Mouse (Mus musculus) embryonic facial prominence, embryonic 10.5 days (tissue): Measurements from ENCODE around the gene Git1. TPM values are rescaled to one million over a fixed set of nuclear protein-coding genes. Genes with fewer than 3 reads are reported as not detected.

ENCODE experiments used
- DNase-seq: peaks from one replicate; pipeline ENCODE4 v3.0.0-alpha.2; 2017; ENCODE audit warnings: low spot score
- H3K27ac ChIP-seq: fragments of 300-500 bp; sonication (generic); replicated peaks from 2 replicates; pipeline ENCODE4 v1.5.1; 2016; ENCODE audit warnings: mild to moderate bottlenecking
- H3K27me3 ChIP-seq: fragments of 300-500 bp; sonication (generic); replicated peaks from 2 replicates; pipeline ENCODE4 v1.6.1; 2016; ENCODE audit warnings: low read depth, mild to moderate bottlenecking; ENCODE audit not compliant: poor library complexity, severe bottlenecking
- H3K36me3 ChIP-seq: fragments of 300-500 bp; sonication (generic); replicated peaks from 2 replicates; pipeline ENCODE4 v1.6.1; 2016; ENCODE audit warnings: mild to moderate bottlenecking, moderate library complexity
- H3K4me1 ChIP-seq: fragments of 300-500 bp; sonication (generic); 2 replicates; pipeline ENCODE4 v1.6.1; 2016
- H3K4me3 ChIP-seq: fragments of 300-500 bp; sonication (generic); 2 replicates; pipeline ENCODE4 v1.5.1; 2016; ENCODE audit warnings: mild to moderate bottlenecking, moderate library complexity
- H3K9me3 ChIP-seq: fragments of 300-500 bp; sonication (generic); 2 replicates; pipeline ENCODE4 v1.6.1; 2016; ENCODE audit warnings: mild to moderate bottlenecking
- WGBS: fragments of 180-500 bp; shearing (Covaris S2); methylation state at CpG from one replicate; pipeline ENCODE4 v1.1.7; 2016; 5-methylcytosine and 5-hydroxymethylcytosine counted together
- polyA plus RNA-seq: library from polyadenylated mRNA; unstranded; fragments of >200 nt; fragmentation: Nextera tagmentation; extraction: Ambion mirVana; gene quantifications from 2 replicates; pipeline ENCODE4 v1.2.1, GENCODE M21; 2016

Git1 gene
- polyA plus RNA-seq, 1 experiment from 2014 or later, result 13.2 TPM

DNA sequence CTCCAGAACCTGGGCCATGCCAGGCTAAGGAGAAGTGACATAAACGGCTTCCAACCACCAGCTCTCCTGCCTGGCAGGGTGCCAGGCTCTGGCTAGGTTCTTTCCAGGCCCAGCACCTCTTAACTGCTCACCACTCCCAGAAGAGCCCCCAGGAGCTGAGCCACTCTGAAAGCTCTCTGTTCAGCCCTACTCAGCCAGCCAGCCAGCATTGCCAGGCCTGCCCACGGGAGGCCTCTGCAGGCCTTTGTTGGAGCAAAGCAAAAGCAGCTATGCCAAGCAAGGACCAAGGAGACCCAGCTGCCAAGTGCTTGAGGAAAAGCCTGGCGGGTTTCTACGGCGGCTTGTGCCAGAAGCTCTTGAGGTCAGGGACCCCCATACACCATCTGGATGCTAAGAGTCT is 6.6 kb upstream of the Git1 start:
- H3K9me3 ChIP-seq, result no peaks in the 10 kb centered on the region

DNA sequence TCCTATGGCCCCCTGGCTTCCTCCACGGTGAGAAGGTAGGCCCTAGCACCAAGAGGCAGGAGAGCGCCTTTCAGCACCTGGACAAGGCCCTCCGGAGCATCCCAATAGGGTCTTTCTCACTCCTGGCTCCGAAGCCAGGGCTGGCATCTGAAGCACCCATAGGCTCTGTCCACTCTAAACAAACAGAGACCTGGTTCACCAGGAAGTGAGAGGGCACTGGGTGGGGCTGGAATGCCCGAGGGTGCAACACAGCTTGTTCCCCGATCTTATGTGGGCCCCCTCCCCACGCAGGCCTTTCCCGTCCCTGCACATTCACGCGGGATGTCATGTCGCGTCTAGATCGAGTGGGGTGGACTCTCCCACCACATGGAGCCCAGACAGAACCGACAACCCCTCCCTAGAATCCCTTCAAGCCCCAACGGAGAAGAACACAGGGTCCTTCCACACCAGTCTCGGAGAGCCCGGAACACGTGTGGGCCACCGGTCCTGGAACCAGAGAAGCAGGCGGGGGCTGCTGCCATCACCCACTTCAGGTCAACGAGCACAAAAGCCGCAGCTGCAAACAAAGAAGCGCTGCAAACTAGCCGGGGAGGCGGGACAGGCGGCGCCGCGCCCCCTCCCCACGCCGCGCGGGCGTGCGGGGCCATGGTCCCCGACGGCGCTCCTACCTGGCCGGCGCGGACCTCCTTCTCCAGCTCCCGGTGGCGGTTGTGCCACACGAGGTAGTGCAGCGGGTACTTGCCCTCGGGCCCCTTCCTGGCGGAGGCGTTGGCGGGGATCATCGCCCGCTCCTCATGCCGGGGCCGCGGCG is 4.4 kb upstream of the Git1 start:
- Histone ChIP-seq H3K27me3 (no peaks in the 10 kb centered on the region), H3K36me3 (peaks cover 13% of the 10 kb centered on the region; the same call in 1 of the 2 replicates), H3K4me3 (peak overlapping the region; percentile 85), H3K27ac (peak overlapping the region; percentile 94), H3K9me3 (no peaks in the 10 kb centered on the region), H3K4me1 (peaks cover 84% of the 10 kb centered on the region)
- WGBS, result 2% methylated on average over 55 of the region's 55 CpGs
- DNase-seq, result peak; percentile 59

More for the DNA sequence above, 6.6 kb upstream of the Git1 start:
- Histone ChIP-seq H3K36me3 (peaks cover 16% of the 10 kb centered on the region; the same call in 1 of the 2 replicates), H3K4me1 (peaks cover 76% of the 10 kb centered on the region), H3K4me3 (peak overlapping the region; percentile 11; the same call in 1 of the 2 replicates), H3K27me3 (no peaks in the 10 kb centered on the region), H3K27ac (peak overlapping the region; percentile 21; the same call in 1 of the 2 replicates)
- 81% methylated on average over 5 of the region's 5 CpGs for WGBS
- no peak for DNase-seq

DNA sequence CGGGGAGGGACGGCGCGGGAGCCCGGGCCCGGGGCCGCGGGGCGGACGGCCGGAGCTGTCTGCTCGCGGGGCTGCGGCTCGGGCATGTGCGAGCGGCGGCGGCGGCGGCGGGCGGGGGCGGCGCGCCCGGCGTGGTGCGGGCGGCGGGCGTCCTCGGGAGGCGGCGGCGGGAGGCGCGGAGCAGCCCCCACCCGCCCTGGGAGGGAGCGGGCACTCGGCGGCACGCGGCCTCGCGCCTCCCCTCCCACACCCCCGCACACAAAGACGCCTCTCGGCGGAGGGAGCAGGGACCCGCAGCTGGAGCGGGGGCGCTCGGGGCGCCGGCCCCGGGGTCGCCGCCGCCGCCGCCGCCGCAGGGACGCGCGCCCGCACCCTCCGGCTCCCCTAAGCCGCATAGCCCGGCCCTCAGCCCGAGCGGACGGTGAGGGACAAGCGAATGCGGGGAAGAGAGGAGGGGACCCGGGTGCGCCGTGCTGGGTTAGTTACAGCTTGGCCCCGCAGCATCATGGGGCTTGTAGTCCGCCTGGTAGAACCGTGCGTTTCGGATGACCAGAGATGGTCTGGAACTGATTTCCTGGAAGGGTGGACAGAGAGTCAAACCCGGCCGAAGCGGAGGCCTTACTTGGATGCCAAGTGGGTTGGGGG is 3.6 kb upstream of the Git1 start, which contains the start of gene Ankrd13b:
Gene Ankrd13b (minus strand): TSS at position 88 of the 645 bp plus-strand sequence.
- Histone ChIP-seq H3K4me1 (peaks cover 92% of the 10 kb centered on the region), H3K9me3 (no peaks in the 10 kb centered on the region), H3K27ac (peak within 1 kb of the TSS; percentile 94), H3K27me3 (no peaks in the 10 kb centered on the region), H3K36me3 (peaks cover 13% of the 10 kb centered on the region; the same call in 1 of the 2 replicates), H3K4me3 (peak within 1 kb of the TSS; percentile 85)
- DNase-seq, result peak; percentile 87
- WGBS, result under 1% methylated on average over 86 of the region's 87 CpGs

DNA sequence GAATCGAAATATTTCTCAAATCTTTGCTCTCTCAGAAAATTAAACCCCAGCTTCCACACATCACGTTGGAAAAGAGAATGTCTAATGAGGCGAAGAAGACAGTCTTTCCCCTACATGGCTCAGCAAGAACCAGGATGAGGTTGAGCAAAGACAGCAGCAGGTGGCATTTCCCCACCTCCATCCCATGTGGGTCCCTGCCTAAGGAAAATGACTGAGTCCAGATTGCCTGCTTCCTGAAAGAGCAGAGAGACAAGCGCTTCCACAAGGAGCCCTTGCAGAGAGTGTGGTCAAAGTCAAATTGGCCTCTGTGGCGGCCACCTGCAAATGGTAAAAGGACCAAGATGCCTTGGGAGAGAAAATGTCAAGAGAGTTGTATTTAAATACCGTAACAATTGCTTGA is 2.9 kb upstream of the Git1 start:
- Histone ChIP-seq H3K4me1 (peaks cover 92% of the 10 kb centered on the region), H3K27ac (peak overlapping the region; percentile 94), H3K36me3 (peaks cover 13% of the 10 kb centered on the region; the same call in 1 of the 2 replicates), H3K27me3 (no peaks in the 10 kb centered on the region), H3K4me3 (peak overlapping the region; percentile 85), H3K9me3 (no peaks in the 10 kb centered on the region)
- WGBS, result 69% methylated on average over 6 of the region's 6 CpGs
- DNase-seq, result no peak

DNA sequence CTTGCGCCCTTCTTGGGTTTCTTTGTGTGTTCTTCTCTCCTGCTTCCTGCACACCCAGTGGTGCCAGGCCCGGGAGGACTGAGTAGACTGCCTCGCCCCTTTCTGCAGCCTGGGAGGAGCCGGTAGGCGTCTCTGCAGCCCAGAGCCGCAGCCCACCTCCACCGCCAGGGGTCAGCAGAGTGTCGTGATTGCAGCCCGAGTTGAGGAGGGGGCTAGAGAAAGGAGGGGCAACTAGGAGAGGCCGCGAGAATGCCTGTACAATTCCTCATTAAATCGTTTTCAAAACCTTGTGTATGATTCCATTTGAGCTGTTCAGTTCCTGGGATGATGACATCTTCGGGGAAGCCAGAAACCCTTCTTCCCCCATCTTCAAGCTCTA is 2.2 kb upstream of the Git1 start:
- Histone ChIP-seq H3K4me3 (peak overlapping the region; percentile 85), H3K9me3 (no peaks in the 10 kb centered on the region), H3K27ac (peak overlapping the region; percentile 90), H3K36me3 (peaks cover 17% of the 10 kb centered on the region; the same call in 1 of the 2 replicates), H3K27me3 (no peaks in the 10 kb centered on the region), H3K4me1 (peaks cover 92% of the 10 kb centered on the region)
- WGBS, result under 1% methylated on average over 13 of the region's 13 CpGs
- peak; percentile 98 for DNase-seq

DNA sequence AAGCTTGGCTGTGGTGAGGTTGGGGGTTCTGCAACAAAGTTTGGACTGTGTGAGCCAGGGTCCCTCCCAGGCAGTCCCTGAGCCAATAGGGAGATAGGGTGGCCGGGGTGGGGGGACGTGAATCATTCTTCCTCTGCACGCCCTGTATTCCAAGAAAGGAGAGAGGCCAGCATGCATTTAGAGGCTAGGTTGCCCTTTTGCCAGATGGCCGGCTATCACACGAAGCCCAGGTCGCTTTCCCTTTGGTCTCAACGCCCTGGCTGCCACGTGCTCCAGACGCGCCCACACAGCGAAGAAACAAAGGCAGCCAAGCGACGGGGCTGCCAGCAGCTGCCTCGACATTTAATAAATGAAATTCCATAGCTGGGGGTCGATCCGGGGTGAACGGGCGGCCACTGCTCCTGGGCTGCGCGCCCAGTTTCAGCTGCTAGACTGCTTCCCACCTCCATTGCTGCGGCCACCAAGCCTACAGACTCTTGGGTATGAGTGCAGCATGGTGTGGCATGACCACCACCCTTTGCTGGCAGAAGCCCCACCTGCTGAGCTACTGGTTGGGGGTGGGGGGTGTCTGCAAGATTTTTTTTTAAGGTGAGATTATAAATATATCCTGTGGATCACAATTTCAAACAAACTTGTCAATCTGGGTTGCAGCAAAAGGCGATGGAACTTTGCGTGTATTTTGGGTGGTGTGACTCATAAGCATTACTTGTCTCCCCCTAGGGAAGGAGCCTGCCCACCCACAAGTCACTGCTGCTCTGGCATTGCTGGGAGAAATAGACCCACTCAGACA is 1.7 kb upstream of the Git1 start:
- Histone ChIP-seq H3K27me3 (no peaks in the 10 kb centered on the region), H3K4me1 (peaks cover 91% of the 10 kb centered on the region), H3K4me3 (peak overlapping the region; percentile 85), H3K9me3 (no peaks in the 10 kb centered on the region), H3K27ac (peak overlapping the region; percentile 90), H3K36me3 (peaks cover 17% of the 10 kb centered on the region; the same call in 1 of the 2 replicates)
- peak; percentile 88 for DNase-seq
- under 1% methylated on average over 23 of the region's 23 CpGs for WGBS

DNA sequence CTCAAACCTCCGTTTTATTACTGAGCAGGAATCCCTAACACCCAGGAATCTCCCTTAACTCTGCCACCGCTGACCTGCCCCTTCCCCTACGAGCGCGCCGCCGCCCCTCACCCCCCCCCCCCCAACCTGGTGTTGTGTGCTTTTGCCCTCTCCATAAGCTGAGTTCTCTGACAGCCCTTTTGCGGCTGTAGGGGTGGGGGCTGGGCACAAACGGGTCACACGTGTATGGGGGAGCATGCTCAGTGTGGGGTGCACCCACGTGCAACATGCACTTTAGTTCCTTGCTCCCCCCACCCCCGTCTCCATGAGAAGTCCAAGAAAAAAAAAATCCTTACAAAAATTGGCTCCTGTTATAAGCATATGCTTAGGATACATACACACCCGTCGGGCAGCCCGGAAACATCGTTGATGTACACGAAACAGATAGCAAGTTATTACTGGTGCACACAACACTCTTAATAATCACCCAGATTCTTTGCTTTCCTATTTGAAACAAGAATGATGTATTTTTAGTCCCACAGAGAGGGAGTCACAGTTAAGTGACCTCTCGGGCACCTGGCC is 971 bp upstream of the Git1 start:
- under 1% methylated on average over 18 of the region's 18 CpGs for WGBS
- peak overlapping the region; percentile 85 for H3K4me3 ChIP-seq
- H3K9me3 ChIP-seq, result no peaks in the 10 kb centered on the region
- peak overlapping the region; percentile 90 for H3K27ac ChIP-seq
- H3K36me3 ChIP-seq, result peaks cover 13% of the 10 kb centered on the region; the same call in 1 of the 2 replicates
- DNase-seq, result peak; percentile 57
- H3K4me1 ChIP-seq, result peaks cover 91% of the 10 kb centered on the region
- H3K27me3 ChIP-seq, result no peaks in the 10 kb centered on the region

DNA sequence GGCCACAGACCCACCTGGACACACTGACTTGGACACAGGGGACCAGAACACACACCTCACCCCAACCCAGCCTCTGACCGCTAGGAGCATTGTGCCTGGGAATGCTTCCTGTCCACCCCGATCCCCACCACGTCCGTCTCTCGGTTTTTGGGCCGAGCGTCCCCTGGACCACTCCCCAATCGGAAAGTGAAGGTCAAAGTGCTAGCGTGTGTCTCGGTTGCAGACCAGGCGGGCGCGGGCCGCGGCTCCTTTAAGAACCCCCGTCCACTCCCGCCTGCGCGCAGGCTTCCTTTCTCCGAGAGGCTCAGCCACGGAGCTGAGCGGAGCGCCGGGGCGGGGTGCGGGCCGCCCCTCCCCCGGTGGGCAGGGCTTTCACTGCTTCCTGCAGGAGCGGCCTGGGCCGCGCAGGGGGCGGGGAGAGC is 440 bp upstream of the Git1 start:
- H3K36me3 ChIP-seq, result peaks cover 14% of the 10 kb centered on the region; the same call in 1 of the 2 replicates
- peak overlapping the region; percentile 85 for H3K4me3 ChIP-seq
- DNase-seq, result peak; percentile 95
- peak overlapping the region; percentile 90 for H3K27ac ChIP-seq
- under 1% methylated on average over 32 of the region's 32 CpGs for WGBS
- H3K9me3 ChIP-seq, result no peaks in the 10 kb centered on the region
- H3K4me1 ChIP-seq, result peaks cover 91% of the 10 kb centered on the region
- no peaks in the 10 kb centered on the region for H3K27me3 ChIP-seq

DNA sequence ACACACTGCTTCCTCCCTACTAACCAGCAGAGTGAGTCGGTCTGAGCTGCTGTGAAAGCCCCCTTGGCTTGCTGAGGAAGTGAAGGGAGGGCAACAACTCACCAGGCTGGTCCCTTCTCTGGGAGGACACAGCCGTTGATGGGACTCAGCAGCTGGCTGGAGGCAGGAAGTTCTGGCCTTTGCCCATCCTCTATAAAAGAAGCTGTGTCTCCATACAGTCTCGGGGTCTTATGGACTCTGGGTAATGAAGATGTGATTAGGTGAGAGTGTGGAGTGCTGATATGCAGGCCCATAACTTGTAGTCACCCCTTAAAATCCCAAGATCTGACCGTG is 948 bp downstream of the Git1 start:
- Histone ChIP-seq H3K4me3 (peak overlapping the region; percentile 85), H3K27me3 (no peaks in the 10 kb centered on the region), H3K9me3 (no peaks in the 10 kb centered on the region), H3K27ac (peak overlapping the region; percentile 90), H3K36me3 (peaks cover 25% of the 10 kb centered on the region), H3K4me1 (peaks cover 91% of the 10 kb centered on the region)
- WGBS, result 41% methylated on average over 4 of the region's 4 CpGs
- DNase-seq, result no peak

DNA sequence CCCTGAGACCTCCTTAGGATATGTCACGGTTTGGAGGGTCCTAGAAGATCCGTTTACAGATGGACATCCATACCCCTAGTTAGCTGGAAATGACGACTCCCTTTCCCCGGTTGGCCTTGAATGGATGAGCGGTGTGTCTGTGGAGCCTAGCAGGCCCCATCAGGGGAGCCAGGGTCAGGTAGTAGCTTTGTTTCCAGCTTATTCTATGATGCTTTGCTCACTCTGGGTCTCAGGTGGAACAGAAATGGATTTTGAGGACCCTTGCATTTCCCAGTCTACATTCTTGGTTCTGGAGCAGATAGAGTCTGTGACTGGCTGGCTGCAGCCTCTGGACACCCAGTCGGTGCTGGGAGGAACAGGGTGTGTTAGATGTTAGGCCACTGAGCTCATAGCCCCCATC is 1.4 kb downstream of the Git1 start:
- H3K4me3 ChIP-seq, result peak overlapping the region; percentile 85
- H3K9me3 ChIP-seq, result no peaks in the 10 kb centered on the region
- peaks cover 30% of the 10 kb centered on the region for H3K36me3 ChIP-seq
- WGBS, result 73% methylated on average over 6 of the region's 6 CpGs
- no peaks in the 10 kb centered on the region for H3K27me3 ChIP-seq
- peak overlapping the region; percentile 90; the same call in 1 of the 2 replicates for H3K27ac ChIP-seq
- peaks cover 94% of the 10 kb centered on the region for H3K4me1 ChIP-seq
- DNase-seq, result no peak

DNA sequence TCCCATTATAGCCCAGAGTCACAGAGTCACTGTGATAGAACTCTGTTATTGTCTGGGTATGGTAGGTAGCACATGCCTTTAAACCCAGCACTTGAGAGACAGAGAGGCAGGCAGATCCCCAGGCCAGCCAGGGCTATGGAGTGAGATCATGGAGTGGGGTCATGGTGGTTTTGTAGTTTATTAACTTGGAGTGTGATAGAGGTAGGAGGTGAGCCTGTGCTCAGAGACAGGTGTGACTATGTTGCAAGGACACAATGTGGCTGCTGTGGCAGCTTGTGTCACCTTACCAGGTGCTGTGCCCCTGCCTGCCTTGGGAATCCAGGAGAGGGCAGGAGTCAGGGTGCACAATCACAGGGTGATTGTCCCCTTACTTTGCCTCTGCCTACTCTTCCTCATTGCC is 2.1 kb downstream of the Git1 start:
- peaks cover 91% of the 10 kb centered on the region for H3K4me1 ChIP-seq
- H3K9me3 ChIP-seq, result no peaks in the 10 kb centered on the region
- no peaks in the 10 kb centered on the region for H3K27me3 ChIP-seq
- peaks cover 37% of the 10 kb centered on the region for H3K36me3 ChIP-seq
- no peak for DNase-seq
- peak overlapping the region; percentile 85 for H3K4me3 ChIP-seq
- H3K27ac ChIP-seq, result no peak overlapping the region; the same call in 1 of the 2 replicates

DNA sequence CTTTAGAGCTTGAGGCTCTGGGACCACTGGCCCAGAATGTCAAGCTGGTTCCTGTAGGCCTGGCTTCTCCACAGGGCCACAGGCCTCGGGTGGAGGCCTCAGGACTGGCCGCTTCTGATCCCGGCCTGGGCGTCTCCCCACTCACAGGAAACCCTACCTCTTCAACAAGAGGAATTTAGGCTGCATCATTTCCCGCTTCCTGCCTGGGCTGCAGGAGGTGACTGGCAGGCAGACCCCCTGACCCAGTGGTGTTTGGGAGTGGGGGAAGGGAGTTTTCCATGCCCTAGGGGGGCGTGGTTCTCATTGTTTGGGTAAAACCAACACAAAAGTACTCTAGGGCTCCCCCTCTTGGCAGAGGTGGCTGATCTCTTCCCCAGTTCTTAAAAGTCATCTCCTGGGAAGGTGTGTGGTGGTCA is 4.0 kb downstream of the Git1 start:
- H3K27ac ChIP-seq, result peak overlapping the region; percentile 85
- no peaks in the 10 kb centered on the region for H3K9me3 ChIP-seq
- peaks cover 80% of the 10 kb centered on the region for H3K4me1 ChIP-seq
- H3K36me3 ChIP-seq, result peaks cover 55% of the 10 kb centered on the region
- H3K4me3 ChIP-seq, result peak overlapping the region; percentile 43
- WGBS, result 5% methylated on average over 6 of the region's 6 CpGs
- no peaks in the 10 kb centered on the region for H3K27me3 ChIP-seq
- peak; percentile 87 for DNase-seq
